Mouse (Mus musculus) urinary bladder, postnatal 0 days (tissue): ENCODE data around the gene Kctd19. TPM values are rescaled to one million over a fixed set of nuclear protein-coding genes. Genes with fewer than 3 reads are reported as not detected.

ENCODE experiments used
- polyA plus RNA-seq: library from polyadenylated mRNA; unstranded; fragments of >200 nt; fragmentation: Nextera tagmentation; extraction: Ambion mirVana; gene quantifications from 2 replicates; pipeline ENCODE4 v1.2.1, GENCODE M21; 2015

Kctd19 gene
- polyA plus RNA-seq, result not detected in 2 replicates

DNA sequence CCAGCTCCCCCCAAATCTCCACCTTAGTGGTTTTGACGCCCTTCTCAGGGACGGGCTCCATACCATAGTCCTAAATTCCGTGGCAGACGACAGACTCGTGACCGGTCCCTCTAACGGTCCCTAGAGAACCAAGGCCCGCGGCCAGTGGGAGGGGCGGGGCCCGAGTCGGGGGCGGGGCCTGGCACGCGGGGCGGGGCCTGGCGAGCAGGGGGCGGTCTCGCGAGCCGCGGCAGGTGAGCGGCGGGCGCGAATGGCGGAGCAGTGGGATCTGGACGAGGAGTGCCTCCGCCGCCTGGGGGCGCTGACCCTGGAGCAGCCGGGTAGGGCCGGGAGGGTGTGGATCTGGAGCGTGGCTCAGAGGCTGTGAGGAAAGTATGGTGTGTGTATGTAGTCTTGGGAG, at the start of gene Kctd19, which contains the start of gene Lrrc36:
Gene Kctd19, minus strand, starts transcription at position 112 of the 400 bp plus-strand sequence.
Gene Lrrc36, plus strand, starts transcription at position 181 of the 400 bp plus-strand sequence.

GRCm38 (mm10) chr8:105373032-105373431, 40.3 kb downstream of the Kctd19 start, which contains the start of gene Plekhg4:
Gene Plekhg4, plus strand, starts transcription at chr8:105373274.

DNA sequence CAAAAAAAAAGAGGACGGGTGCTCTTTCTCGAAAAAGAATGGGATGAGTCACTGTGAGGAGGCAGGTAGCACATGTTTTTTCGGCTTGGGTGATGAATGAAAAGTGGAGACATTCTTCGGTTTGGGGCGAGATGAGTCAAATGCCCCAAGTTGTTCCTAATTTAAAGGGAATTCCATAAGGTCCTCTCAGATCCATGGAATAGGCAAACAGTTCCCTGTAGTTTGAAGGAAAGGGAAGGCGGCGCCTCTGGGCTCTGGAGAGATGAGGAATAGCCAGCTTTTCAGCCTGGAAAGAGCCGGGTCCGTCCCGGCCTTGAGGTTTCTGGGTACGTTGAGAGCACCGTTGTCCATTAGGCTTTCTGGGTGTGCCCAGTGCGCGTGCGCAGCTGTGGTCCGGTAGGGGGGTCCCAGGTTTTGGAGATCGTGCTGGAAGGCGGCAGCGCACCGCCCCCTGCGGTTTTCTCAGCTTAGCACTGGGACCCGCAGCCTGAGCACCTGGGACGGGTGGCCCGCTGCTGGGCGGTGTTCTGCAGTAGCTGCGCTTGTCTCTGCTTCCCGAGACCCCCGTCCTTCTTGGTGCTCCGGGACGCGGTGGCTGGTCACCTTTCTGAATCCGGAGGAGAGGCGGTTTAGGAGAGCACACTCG, 64.7 kb downstream of the Kctd19 start, which contains the start of gene Slc9a5:
Gene Slc9a5, plus strand, starts transcription at position 394 of the 646 bp plus-strand sequence.

DNA sequence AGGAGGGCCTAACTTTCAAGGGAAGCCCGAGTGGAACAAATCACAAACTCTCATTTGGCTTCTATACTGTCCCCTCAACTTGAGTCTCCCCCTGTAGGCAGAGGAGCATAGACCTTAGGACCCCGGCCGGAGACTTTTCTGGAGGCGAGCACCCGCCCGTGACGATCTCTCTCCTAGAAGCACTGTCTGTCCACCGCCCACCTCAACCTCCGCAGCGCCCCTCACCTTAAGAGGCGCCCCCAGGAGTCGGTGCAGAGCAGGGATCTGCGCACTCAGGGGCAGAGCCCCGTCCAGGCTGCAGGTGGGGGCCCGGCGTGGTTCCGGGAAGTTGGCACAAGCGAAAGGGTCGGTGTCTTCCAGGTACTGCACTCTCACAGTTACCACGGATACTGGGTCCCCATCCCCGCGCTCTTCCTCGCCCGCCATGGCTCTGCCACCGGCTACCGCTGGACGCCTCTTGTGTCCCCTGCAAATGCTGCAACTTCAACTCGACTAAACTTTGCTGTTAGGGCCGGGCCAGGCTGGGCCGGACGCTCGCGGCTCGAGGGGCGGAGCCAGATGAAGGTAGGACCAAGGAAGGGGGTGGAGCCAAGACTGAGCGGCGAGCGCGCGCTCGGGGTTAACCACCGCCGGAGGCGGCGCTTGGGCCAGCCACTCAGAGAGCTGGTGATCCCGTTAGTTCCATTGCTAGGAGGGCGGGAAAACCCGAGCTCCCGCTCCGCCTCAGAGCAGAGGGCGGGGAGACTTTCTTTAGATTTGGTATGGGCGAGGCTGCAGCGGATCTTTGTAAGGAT, 65.7 kb downstream of the Kctd19 start, which contains the start of gene Fhod1:
Gene Fhod1, minus strand, starts transcription at position 526 of the 794 bp plus-strand sequence.

Other genes with a start within 250 kb of the Kctd19 start
- 21.8 and 25.9 TPM in 2 replicates for gene Cbfb, start 242.8 kb downstream of the Kctd19 start, polyA plus RNA-seq
- gene D230025D16Rik, start 188.4 kb downstream of the Kctd19 start, polyA plus RNA-seq, result 22.8 and 25.6 TPM in 2 replicates
- 24.2 and 26.3 TPM in 2 replicates for gene B3gnt9, start 158.3 kb downstream of the Kctd19 start, polyA plus RNA-seq
- gene Tradd, start 148.9 kb downstream of the Kctd19 start, polyA plus RNA-seq, result 29.8 and 30.8 TPM in 2 replicates
- gene Fbxl8, start 148.9 kb downstream of the Kctd19 start, polyA plus RNA-seq, result 5.4 and 5.7 TPM in 2 replicates
- 0.30 and 0.31 TPM in 2 replicates for gene Hsf4, start 143.7 kb downstream of the Kctd19 start, polyA plus RNA-seq
- gene Nol3, start 137.4 kb downstream of the Kctd19 start, polyA plus RNA-seq, result 1.6 TPM in 2 replicates
- gene 4931428F04Rik, start 123.6 kb downstream of the Kctd19 start, polyA plus RNA-seq, result 1.8 and 2.2 TPM in 2 replicates
- gene Exoc3l, start 117.4 kb downstream of the Kctd19 start, polyA plus RNA-seq, result 2.0 and 3.2 TPM in 2 replicates
- gene E2f4, start 115.8 kb downstream of the Kctd19 start, polyA plus RNA-seq, result 35.9 and 42.7 TPM in 2 replicates
- gene Elmo3, start 107.9 kb downstream of the Kctd19 start, polyA plus RNA-seq, result 12.4 and 13.3 TPM in 2 replicates
- gene Lrrc29, start 87.2 kb downstream of the Kctd19 start, polyA plus RNA-seq, result 2.3 and 3.2 TPM in 2 replicates
- gene Tmem208, start 87.1 kb downstream of the Kctd19 start, polyA plus RNA-seq, result 79.0 and 90.0 TPM in 2 replicates
- gene Fhod1, start 65.5 kb downstream of the Kctd19 start, polyA plus RNA-seq, result 0.85 and 1.1 TPM in 2 replicates
- gene Slc9a5, start 64.7 kb downstream of the Kctd19 start, polyA plus RNA-seq, result 0.39 and 0.54 TPM in 2 replicates
- gene Plekhg4, start 40.2 kb downstream of the Kctd19 start, polyA plus RNA-seq, result 0.48 and 0.92 TPM in 2 replicates
- 0.14 and 0.34 TPM in 2 replicates for gene Lrrc36, start 69 bp upstream of the Kctd19 start, polyA plus RNA-seq
- gene Tppp3, start 58.0 kb upstream of the Kctd19 start, polyA plus RNA-seq, result 44.9 and 57.8 TPM in 2 replicates
- gene Zdhhc1, start 83.4 kb upstream of the Kctd19 start, polyA plus RNA-seq, result 19.3 and 20.5 TPM in 2 replicates
- 0.51 and 0.60 TPM in 2 replicates for gene Hsd11b2, start 105.3 kb upstream of the Kctd19 start, polyA plus RNA-seq
- gene Atp6v0d1, start 152.5 kb upstream of the Kctd19 start, polyA plus RNA-seq, result 87.1 and 100.0 TPM in 2 replicates
- gene Ripor1, start 191.8 kb upstream of the Kctd19 start, polyA plus RNA-seq, result 17.4 and 20.9 TPM in 2 replicates
- 40.8 and 44.2 TPM in 2 replicates for gene Ctcf, start 223.1 kb upstream of the Kctd19 start, polyA plus RNA-seq
- 9.2 and 13.5 TPM in 2 replicates for gene Agrp, start 223.9 kb upstream of the Kctd19 start, polyA plus RNA-seq